In the genomic region with DNA sequence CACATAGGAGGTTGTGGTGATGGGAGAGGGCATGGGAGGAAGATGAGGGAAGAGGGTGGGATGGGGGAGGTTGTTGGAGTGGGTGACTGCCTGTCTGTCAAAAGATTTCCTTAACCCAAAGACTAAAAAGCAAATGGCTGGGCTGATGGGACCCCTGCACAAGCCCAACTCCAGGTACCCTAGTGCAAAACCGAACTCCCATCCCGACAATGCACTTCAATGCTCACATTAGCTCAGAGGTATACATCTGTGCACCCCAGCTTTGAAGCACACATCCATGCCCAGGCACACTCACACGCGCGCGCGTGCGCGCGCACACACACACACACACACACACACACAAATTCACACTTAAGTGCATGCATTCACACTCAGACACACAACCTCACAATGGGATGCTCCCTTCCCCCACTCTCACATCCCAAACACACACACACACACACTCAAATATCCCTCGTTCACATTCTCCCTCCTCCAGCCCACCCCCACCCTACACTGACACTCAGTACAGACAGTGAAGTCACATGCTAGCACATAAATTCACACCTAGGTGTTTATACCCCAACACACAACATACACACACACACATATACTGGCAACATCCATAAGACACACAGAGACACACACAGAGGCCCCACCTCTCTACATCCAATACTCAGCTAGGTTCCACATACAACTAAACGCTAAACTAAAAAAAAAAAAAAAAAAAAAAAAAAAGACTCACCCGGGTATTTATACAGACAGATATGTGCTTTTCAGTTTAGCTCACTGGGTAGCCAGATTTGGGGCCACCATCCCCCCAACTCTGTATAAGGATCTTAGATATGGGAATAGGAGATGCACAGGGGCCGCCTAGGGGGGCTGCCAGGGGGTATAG, we compare ENCODE assay signal across 10 mouse cellular contexts. TPM values are rescaled to one million over a fixed set of nuclear protein-coding genes. Genes with fewer than 3 reads are reported as not detected.
DNase-seq lines count a peak whose midpoint lies in the region; ATAC-seq lines count a peak whose summit lies in the region.
"Had no signal": no experiment of that assay in that cellular context is flagged by ENCODE, and none has a peak within 500 bp of the region (broad histone marks: within the 10 kb centered on the region; RNA-seq: fewer than 3 reads in every experiment).

No protein-coding gene starts in this region.

- DNase-seq in heart, postnatal 14 days = no peak
- no peak for DNase-seq in hindbrain, embryonic 14.5 days (ENCODE audit: low spot score)
- DNase-seq in left cerebral cortex, adult 9 months (ENCODE audit: low spot score in 2 of 2) = no peak
- DNase-seq in frontal cortex, postnatal 25 days (ENCODE audit: low spot score in 2 of 2) = no peak
- DNase-seq in gastrocnemius, adult 18-20 months (ENCODE audit: low spot score) = no peak

- H3K27me3 ChIP-seq in heart, embryonic 15.5 days = peaks cover 22% of the 10 kb centered on the region
- H3K27me3 ChIP-seq in hindbrain, embryonic 14.5 days (ENCODE audit: control insufficient read depth, insufficient read depth, low read length) = peaks cover 5% of the 10 kb centered on the region; the same call in 1 of the 2 replicates
- H3K27me3 ChIP-seq in midbrain, embryonic 13.5 days = peaks cover 19% of the 10 kb centered on the region

- intact Hi-C loops in heart, postnatal 14 days (cut with DNase I) = no loop called here

- no peak for ATAC-seq in heart, embryonic 15.5 days (replicated peaks; ENCODE audit: insufficient number of reproducible peaks, insufficient read depth, low FRiP score, low read depth)
- ATAC-seq in hindbrain, embryonic 14.5 days (ENCODE audit: low FRiP score) = no peak
- no peak for ATAC-seq in midbrain, embryonic 13.5 days

- H3K36me3 ChIP-seq in heart, embryonic 15.5 days = no peaks in the 10 kb centered on the region
- peaks cover 52% of the 10 kb centered on the region for H3K36me3 ChIP-seq in hindbrain, embryonic 14.5 days (replicated peaks; ENCODE audit: control insufficient read depth, insufficient read depth)
- H3K36me3 ChIP-seq in midbrain, embryonic 13.5 days = peaks cover 23% of the 10 kb centered on the region
- H3K36me3 ChIP-seq: G1E had no signal

- WGBS in heart, embryonic 15.5 days = 68% methylated on average over 14 of the region's 14 CpGs
- 82% methylated on average over 14 of the region's 14 CpGs for WGBS in hindbrain, embryonic 14.5 days
- WGBS in midbrain, embryonic 13.5 days = 80% methylated on average over 14 of the region's 14 CpGs

- peak overlapping the region; percentile 50 for H3K9ac ChIP-seq in heart, embryonic 15.5 days
- H3K9ac ChIP-seq in hindbrain, embryonic 14.5 days = peak overlapping the region; percentile 20; the same call in 1 of the 2 replicates
- peak overlapping the region; percentile 26; the same call in 1 of the 2 replicates for H3K9ac ChIP-seq in midbrain, embryonic 13.5 days (replicated peaks)

- peak overlapping the region; percentile 88 for H3K27ac ChIP-seq in heart, embryonic 15.5 days
- 0 out of 2 replicates have a peak overlapping the region, but pooled peaks have one; percentile 36 for H3K27ac ChIP-seq in brown adipose tissue, adult 24 weeks (replicated peaks; ENCODE audit: low read depth, low read length)
- peak overlapping the region; percentile 24; the same call in 1 of the 2 replicates for H3K27ac ChIP-seq in hindbrain, embryonic 14.5 days
- no peak overlapping the region for H3K27ac ChIP-seq in midbrain, embryonic 13.5 days

- H3K9me3 ChIP-seq in heart, embryonic 15.5 days (replicated peaks) = no peaks in the 10 kb centered on the region
- H3K9me3 ChIP-seq in hindbrain, embryonic 14.5 days (ENCODE audit: control insufficient read depth, low read length) = no peaks in the 10 kb centered on the region
- H3K9me3 ChIP-seq in midbrain, embryonic 13.5 days = no peaks in the 10 kb centered on the region
- H3K9me3 ChIP-seq: G1E had no signal

- peak overlapping the region; percentile 62 for H3K4me2 ChIP-seq in heart, embryonic 15.5 days
- peak overlapping the region; percentile 40 for H3K4me2 ChIP-seq in hindbrain, embryonic 14.5 days (replicated peaks)
- peak overlapping the region; percentile 38; the same call in 1 of the 2 replicates for H3K4me2 ChIP-seq in midbrain, embryonic 13.5 days (replicated peaks)

- peak overlapping the region; percentile 48 for H3K4me3 ChIP-seq in heart, embryonic 15.5 days
- H3K4me3 ChIP-seq in brown adipose tissue, adult 24 weeks (ENCODE audit: insufficient read depth, low read depth, low read length) = peak overlapping the region; percentile 16; the same call in 1 of the 2 replicates
- peak overlapping the region; percentile 14 for H3K4me3 ChIP-seq in hindbrain, embryonic 14.5 days (replicated peaks; ENCODE audit: low read length)
- H3K4me3 ChIP-seq in midbrain, embryonic 13.5 days (replicated peaks) = no peak overlapping the region

- H3K4me1 ChIP-seq in heart, embryonic 15.5 days (replicated peaks) = peaks cover 40% of the 10 kb centered on the region
- H3K4me1 ChIP-seq in brown adipose tissue, adult 24 weeks (ENCODE audit: control insufficient read depth, insufficient read depth, insufficient read length, low read length) = no peaks in the 10 kb centered on the region
- peaks cover 28% of the 10 kb centered on the region for H3K4me1 ChIP-seq in hindbrain, embryonic 14.5 days (replicated peaks; ENCODE audit: control insufficient read depth, insufficient read depth, low read length)
- peaks cover 51% of the 10 kb centered on the region for H3K4me1 ChIP-seq in midbrain, embryonic 13.5 days (replicated peaks)

RNA-seq across cellular contexts. Expression of gene Swi5, which starts 31.1 kb away (rescaled TPM):
- polyA plus RNA-seq in heart, embryonic 15.5 days (2015; fragmentation: Nextera tagmentation; extraction: Ambion mirVana) = 275 and 299 TPM in 2 replicates
- total RNA-seq in heart, postnatal 14 days (2021) = 100 to 1,000 TPM; 153 to 156 TPM
- polyA plus RNA-seq in brown adipose tissue, adult 24 weeks (2012; ENCODE audit: insufficient read depth, insufficient read length, missing spikeins) = 679 and 786 TPM in 2 replicates
- 192 and 221 TPM in 2 replicates for polyA plus RNA-seq in hindbrain, embryonic 14.5 days (2014; fragmentation: Nextera tagmentation; extraction: Ambion mirVana)
- polyA plus RNA-seq in midbrain, embryonic 13.5 days (2015; fragmentation: Nextera tagmentation; extraction: Ambion mirVana) = 454 and 469 TPM in 2 replicates
- total RNA-seq in gastrocnemius, adult 18-20 months (2021) = 100 to 1,000 TPM; 143 to 148 TPM

RNA-seq across cellular contexts. Expression of gene Golga2, which starts 31.8 kb away (rescaled TPM):
- 21.7 and 26.4 TPM in 2 replicates for polyA plus RNA-seq in heart, embryonic 15.5 days (2015; fragmentation: Nextera tagmentation; extraction: Ambion mirVana)
- total RNA-seq in heart, postnatal 14 days (2021) = 10 to 100 TPM; 67.9 to 70.5 TPM
- 51.9 and 57.6 TPM in 2 replicates for polyA plus RNA-seq in brown adipose tissue, adult 24 weeks (2012; ENCODE audit: insufficient read depth, insufficient read length, missing spikeins)
- polyA plus RNA-seq in hindbrain, embryonic 14.5 days (2014; fragmentation: Nextera tagmentation; extraction: Ambion mirVana) = 26.4 and 29.6 TPM in 2 replicates
- 26.0 and 26.7 TPM in 2 replicates for polyA plus RNA-seq in midbrain, embryonic 13.5 days (2015; fragmentation: Nextera tagmentation; extraction: Ambion mirVana)
- total RNA-seq in gastrocnemius, adult 18-20 months (2021) = 10 to 100 TPM; 56.7 to 56.9 TPM

RNA-seq across cellular contexts. Expression of gene Ciz1, which starts 33.2 kb away (rescaled TPM):
- polyA plus RNA-seq in heart, embryonic 15.5 days (2015; fragmentation: Nextera tagmentation; extraction: Ambion mirVana) = 30.9 and 46.0 TPM in 2 replicates
- 10 to 100 TPM; 32.2 to 36.5 TPM for total RNA-seq in heart, postnatal 14 days (2021)
- 18.7 and 22.4 TPM in 2 replicates for polyA plus RNA-seq in brown adipose tissue, adult 24 weeks (2012; ENCODE audit: insufficient read depth, insufficient read length, missing spikeins)
- polyA plus RNA-seq in hindbrain, embryonic 14.5 days (2014; fragmentation: Nextera tagmentation; extraction: Ambion mirVana) = 47.5 and 49.1 TPM in 2 replicates
- 54.4 and 56.7 TPM in 2 replicates for polyA plus RNA-seq in midbrain, embryonic 13.5 days (2015; fragmentation: Nextera tagmentation; extraction: Ambion mirVana)
- 10 to 100 TPM; 25.6 to 27.5 TPM for total RNA-seq in gastrocnemius, adult 18-20 months (2021)

RNA-seq across cellular contexts. Expression of gene Dnm1, which starts 34.2 kb away (rescaled TPM):
- polyA plus RNA-seq in heart, embryonic 15.5 days (2015; fragmentation: Nextera tagmentation; extraction: Ambion mirVana) = 1.9 and 5.4 TPM in 2 replicates
- 1 to 10 TPM; 9.1 TPM for total RNA-seq in heart, postnatal 14 days (2021)
- polyA plus RNA-seq in brown adipose tissue, adult 24 weeks (2012; ENCODE audit: insufficient read depth, insufficient read length, missing spikeins) = 2.6 and 7.4 TPM in 2 replicates
- 123 and 132 TPM in 2 replicates for polyA plus RNA-seq in hindbrain, embryonic 14.5 days (2014; fragmentation: Nextera tagmentation; extraction: Ambion mirVana)
- 35.5 and 41.2 TPM in 2 replicates for polyA plus RNA-seq in midbrain, embryonic 13.5 days (2015; fragmentation: Nextera tagmentation; extraction: Ambion mirVana)
- total RNA-seq in gastrocnemius, adult 18-20 months (2021) = 1 to 10 TPM; 3.5 to 5.3 TPM
- total RNA-seq: hematopoietic stem cell, adult 5-6 weeks had no signal

RNA-seq across cellular contexts. Expression of gene Uck1, which starts 59.0 kb away (rescaled TPM):
- polyA plus RNA-seq in heart, embryonic 15.5 days (2015; fragmentation: Nextera tagmentation; extraction: Ambion mirVana) = 32.9 and 49.0 TPM in 2 replicates
- total RNA-seq in heart, postnatal 14 days (2021) = 10 to 100 TPM; 26.1 to 26.7 TPM
- 292 and 332 TPM in 2 replicates for polyA plus RNA-seq in brown adipose tissue, adult 24 weeks (2012; ENCODE audit: insufficient read depth, insufficient read length, missing spikeins)
- 76.0 and 86.5 TPM in 2 replicates for polyA plus RNA-seq in hindbrain, embryonic 14.5 days (2014; fragmentation: Nextera tagmentation; extraction: Ambion mirVana)
- polyA plus RNA-seq in midbrain, embryonic 13.5 days (2015; fragmentation: Nextera tagmentation; extraction: Ambion mirVana) = 85.5 and 87.2 TPM in 2 replicates
- total RNA-seq in gastrocnemius, adult 18-20 months (2021) = 10 to 100 TPM; 11.4 to 11.6 TPM
